Mouse (Mus musculus) erythroblast, embryonic 14.5 days (primary cell): ENCODE measurements around the gene Ndel1.

Experiments used
- GATA1 ChIP-seq: IDR thresholded peaks from 2 replicates; pipeline ENCODE4 v1.6.1; 2012; ENCODE audit warnings: low read length, inconsistent platforms, mixed read lengths
- TAL1 ChIP-seq: IDR thresholded peaks from 3 replicates; pipeline ENCODE4 v1.6.1; 2012; ENCODE audit warnings: low read length, inconsistent platforms, mixed read lengths

DNA sequence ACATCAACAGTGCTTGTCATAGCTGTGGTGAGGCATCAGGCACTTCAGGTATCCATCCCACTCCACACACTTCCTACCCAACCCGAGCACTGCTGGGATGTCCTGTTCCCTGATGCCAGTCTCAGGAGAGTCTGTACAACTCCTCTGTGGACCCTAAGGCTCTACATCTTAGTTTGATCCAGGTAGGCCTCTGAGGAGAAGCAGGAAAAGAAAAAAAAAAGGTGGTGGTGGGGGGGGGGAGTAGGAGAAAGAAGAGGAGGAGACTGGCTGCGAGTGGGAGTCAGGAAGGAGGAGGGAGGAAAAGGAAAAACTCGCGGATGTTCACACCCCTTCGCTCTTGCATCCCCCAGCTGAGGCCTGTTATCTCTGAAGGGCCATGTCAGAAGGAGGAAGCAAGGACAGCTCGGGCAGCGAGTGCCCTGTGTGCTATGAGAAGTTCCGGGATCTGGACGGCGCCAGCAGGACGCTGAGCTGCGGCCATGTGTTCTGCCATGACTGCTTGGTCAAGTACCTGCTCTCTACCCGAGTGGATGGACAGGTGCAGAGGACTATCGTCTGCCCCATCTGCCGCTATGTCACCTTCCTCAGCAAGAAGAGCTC, 20.7 kb upstream of the Ndel1 start:
- TF ChIP-seq TAL1 = no peak
- TF ChIP-seq GATA1 = no peak
